Mouse (Mus musculus) forebrain, embryonic 12.5 days (tissue): ENCODE results near the gene Dctn3. TPM values are rescaled to one million over a fixed set of nuclear protein-coding genes. Genes with fewer than 3 reads are reported as not detected.

Experiments used
- ATAC-seq: fragments of 200-750 bp; cut with Nextera tagmentation; 2 replicates; pipeline ENCODE4 v1.8.0; 2017; ENCODE audit warnings: moderate TSS enrichment; ENCODE audit not compliant: low FRiP score
- H3K27ac ChIP-seq: fragments of 300-500 bp; sonication (generic); 2 replicates; pipeline ENCODE4 v1.5.1; 2016; ENCODE audit warnings: mild to moderate bottlenecking
- H3K27me3 ChIP-seq: fragments of 300-500 bp; sonication (generic); 2 replicates; pipeline ENCODE4 v1.6.1; 2016; ENCODE audit warnings: mild to moderate bottlenecking
- H3K36me3 ChIP-seq: fragments of 300-500 bp; sonication (generic); replicated peaks from 2 replicates; pipeline ENCODE4 v1.6.1; 2016; ENCODE audit warnings: mild to moderate bottlenecking
- H3K4me1 ChIP-seq: fragments of 300-500 bp; sonication (generic); 2 replicates; pipeline ENCODE4 v1.6.1; 2016
- H3K4me2 ChIP-seq: fragments of 300-500 bp; sonication (generic); 2 replicates; pipeline ENCODE4 v1.6.1; 2016; ENCODE audit warnings: mild to moderate bottlenecking, moderate library complexity
- H3K4me3 ChIP-seq: fragments of 300-500 bp; sonication (generic); replicated peaks from 2 replicates; pipeline ENCODE4 v1.5.1; 2016; ENCODE audit warnings: mild to moderate bottlenecking
- H3K9ac ChIP-seq: fragments of 300-500 bp; sonication (generic); 2 replicates; pipeline ENCODE4 v1.6.1; 2016; ENCODE audit warnings: mild to moderate bottlenecking
- H3K9me3 ChIP-seq: fragments of 300-500 bp; sonication (generic); 2 replicates; pipeline ENCODE4 v1.6.1; 2016
- WGBS: fragments of 180-500 bp; shearing (Covaris S2); methylation state at CpG from one replicate; pipeline ENCODE4 v1.1.7; 2016; 5-methylcytosine and 5-hydroxymethylcytosine counted together
- polyA plus RNA-seq: library from polyadenylated mRNA; unstranded; fragments of >200 nt; fragmentation: Nextera tagmentation; extraction: Ambion mirVana; gene quantifications from 2 replicates; pipeline ENCODE4 v1.2.1, GENCODE M21; 2016

Dctn3 gene
- polyA plus RNA-seq, 1 experiment from 2014 or later: 179 TPM

DNA sequence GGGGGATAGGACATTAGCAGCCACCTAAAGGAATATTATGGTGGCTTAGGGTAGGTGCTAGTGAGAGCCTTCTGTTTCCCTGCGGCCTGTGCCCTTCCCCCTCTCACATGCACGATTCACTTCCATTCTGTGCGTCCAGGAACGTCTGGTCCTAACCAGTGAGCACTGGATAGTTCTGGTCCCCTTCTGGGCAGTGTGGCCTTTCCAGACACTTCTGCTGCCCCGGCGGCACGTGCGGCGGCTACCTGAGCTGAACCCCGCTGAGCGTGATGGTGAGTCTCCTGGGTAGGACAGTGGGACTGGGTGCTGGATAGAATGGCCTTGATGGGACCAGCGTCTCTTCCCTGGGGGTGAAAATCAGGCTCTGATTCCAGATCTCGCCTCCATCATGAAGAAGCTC lies 34.4 kb upstream of the Dctn3 start:
- ATAC-seq: no peak
- H3K4me2 ChIP-seq: no peak overlapping the region
- no peak overlapping the region for H3K4me3 ChIP-seq
- no peaks in the 10 kb centered on the region for H3K9me3 ChIP-seq
- H3K27ac ChIP-seq: no peak overlapping the region
- peaks cover 40% of the 10 kb centered on the region for H3K4me1 ChIP-seq
- H3K9ac ChIP-seq: no peak overlapping the region
- WGBS: 90% methylated on average over 13 of the region's 13 CpGs
- H3K27me3 ChIP-seq: 0 out of 2 replicates have a peak, but pooled peaks cover 5% of the 10 kb centered on the region
- no peaks in the 10 kb centered on the region for H3K36me3 ChIP-seq

DNA sequence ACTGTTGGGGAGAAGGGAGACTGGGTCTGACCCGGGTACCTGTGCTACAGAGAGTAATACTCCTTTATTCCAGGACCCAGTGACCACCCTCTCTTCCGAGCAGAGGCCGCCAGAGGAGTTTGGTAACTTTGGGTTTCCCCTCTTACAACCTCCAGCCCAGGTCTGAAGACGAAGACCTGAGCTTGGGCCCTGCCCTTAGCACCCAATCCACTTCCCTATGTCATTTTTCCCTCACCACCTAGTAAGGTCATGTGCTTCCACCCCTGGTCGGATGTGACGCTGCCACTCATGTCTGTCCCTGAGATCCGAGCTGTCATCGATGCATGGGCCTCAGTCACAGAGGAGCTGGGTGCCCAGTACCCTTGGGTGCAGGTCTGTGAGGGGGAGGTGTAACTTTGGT lies 33.5 kb upstream of the Dctn3 start:
- Histone ChIP-seq H3K4me2 (peak overlapping the region; percentile 86), H3K4me3 (peak overlapping the region; percentile 65), H3K27ac (no peak overlapping the region), H3K9ac (peak overlapping the region; percentile 62), H3K27me3 (0 out of 2 replicates have a peak, but pooled peaks cover 10% of the 10 kb centered on the region), H3K4me1 (peaks cover 31% of the 10 kb centered on the region), H3K36me3 (no peaks in the 10 kb centered on the region), H3K9me3 (no peaks in the 10 kb centered on the region)
- WGBS: 77% methylated on average over 8 of the region's 8 CpGs
- ATAC-seq: no peak

DNA sequence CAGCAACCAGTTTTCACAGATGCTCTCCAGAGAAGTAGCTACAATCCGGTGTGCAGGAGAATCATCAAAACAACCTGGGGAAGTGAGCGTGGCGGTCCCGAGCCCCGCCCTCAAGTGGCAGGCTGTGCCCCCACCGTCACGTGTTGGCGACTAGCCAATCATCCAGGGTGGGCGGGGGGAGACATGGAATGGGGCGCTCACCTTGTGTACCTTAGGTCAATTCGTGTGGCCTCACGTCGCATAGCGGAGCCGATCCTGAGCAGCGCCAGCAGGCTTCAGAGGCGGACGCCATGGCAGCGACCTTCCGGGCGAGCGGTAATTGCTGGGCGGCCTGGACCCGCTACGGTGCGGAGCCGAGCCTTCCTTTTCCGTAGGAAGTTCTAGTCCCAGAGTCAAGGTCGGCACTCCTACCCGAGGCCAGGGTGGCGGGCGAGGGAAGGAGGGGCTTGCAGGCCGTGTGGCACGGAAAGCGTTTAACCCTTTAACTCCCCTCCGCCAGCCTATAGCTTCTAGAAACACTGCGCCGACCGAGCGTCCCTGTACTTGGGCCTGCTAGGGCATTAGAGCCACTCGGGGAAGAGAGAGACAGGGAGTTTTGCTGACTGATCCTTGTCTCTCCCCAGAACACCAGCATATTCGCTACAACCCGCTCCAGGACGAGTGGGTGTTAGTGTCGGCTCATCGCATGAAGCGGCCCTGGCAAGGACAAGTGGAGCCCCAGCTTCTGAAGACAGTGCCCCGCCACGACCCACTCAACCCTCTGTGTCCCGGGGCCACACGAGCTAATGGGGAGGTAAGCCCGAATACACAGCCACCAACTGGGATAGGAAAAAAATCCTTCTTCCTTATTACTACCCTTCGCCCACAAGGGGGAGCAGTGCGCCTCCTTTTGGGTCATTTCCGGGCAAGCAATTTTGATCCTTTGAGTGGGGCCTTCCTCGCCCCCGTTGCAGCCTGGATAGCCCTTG lies 32.7 kb upstream of the Dctn3 start, which contains the start of gene Sigmar1:
Sigmar1 (minus strand) TSS at position 820 of the 968 bp plus-strand sequence.
- peaks cover 23% of the 10 kb centered on the region for H3K4me1 ChIP-seq
- H3K27me3 ChIP-seq: 0 out of 2 replicates have a peak, but pooled peaks cover 12% of the 10 kb centered on the region
- peak within 1 kb of the TSS; percentile 77 for H3K27ac ChIP-seq
- WGBS: under 1% methylated on average over 57 of the region's 57 CpGs
- H3K9ac ChIP-seq: peak within 1 kb of the TSS; percentile 62
- H3K4me2 ChIP-seq: peak within 1 kb of the TSS; percentile 86
- peak; percentile 72 for ATAC-seq
- no peaks in the 10 kb centered on the region for H3K9me3 ChIP-seq
- no peaks in the 10 kb centered on the region for H3K36me3 ChIP-seq
- peak within 1 kb of the TSS; percentile 65 for H3K4me3 ChIP-seq

DNA sequence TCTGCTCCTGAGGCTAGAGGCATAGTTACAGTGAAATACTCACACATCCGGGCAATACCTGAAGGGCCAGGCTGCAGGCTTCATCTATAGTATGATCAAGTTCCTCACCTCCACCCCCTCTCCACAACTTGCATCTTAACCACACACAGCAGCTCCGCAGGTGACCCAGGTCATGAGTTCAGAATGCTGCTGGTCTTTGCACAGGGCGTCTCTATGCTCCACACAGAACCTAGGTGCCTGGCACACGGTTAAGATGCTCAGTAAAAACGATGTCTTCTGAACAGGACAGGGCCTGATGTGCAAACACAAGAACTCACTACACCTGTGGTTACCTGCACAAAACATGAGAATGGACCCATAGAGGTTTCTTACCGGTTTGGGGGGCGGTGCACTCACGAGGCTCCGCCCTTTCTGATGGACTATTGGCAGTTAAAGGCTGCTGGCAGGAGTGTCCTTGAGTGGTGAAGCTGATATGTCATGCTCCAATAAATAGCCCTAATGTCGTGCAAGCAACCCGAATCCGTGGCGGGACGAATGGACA lies 31.9 kb upstream of the Dctn3 start, which contains the start of gene Galt:
Galt (plus strand) TSS at position 432 of the 541 bp plus-strand sequence.
- H3K9me3 ChIP-seq: no peaks in the 10 kb centered on the region
- peak within 1 kb of the TSS; percentile 86 for H3K4me2 ChIP-seq
- H3K27ac ChIP-seq: peak within 1 kb of the TSS; percentile 77
- no peaks in the 10 kb centered on the region for H3K36me3 ChIP-seq
- H3K4me3 ChIP-seq: peak within 1 kb of the TSS; percentile 65
- H3K4me1 ChIP-seq: peaks cover 15% of the 10 kb centered on the region
- ATAC-seq: peak; percentile 37
- 14% methylated on average over 14 of the region's 14 CpGs for WGBS
- H3K9ac ChIP-seq: peak within 1 kb of the TSS; percentile 62
- 0 out of 2 replicates have a peak, but pooled peaks cover 12% of the 10 kb centered on the region for H3K27me3 ChIP-seq

DNA sequence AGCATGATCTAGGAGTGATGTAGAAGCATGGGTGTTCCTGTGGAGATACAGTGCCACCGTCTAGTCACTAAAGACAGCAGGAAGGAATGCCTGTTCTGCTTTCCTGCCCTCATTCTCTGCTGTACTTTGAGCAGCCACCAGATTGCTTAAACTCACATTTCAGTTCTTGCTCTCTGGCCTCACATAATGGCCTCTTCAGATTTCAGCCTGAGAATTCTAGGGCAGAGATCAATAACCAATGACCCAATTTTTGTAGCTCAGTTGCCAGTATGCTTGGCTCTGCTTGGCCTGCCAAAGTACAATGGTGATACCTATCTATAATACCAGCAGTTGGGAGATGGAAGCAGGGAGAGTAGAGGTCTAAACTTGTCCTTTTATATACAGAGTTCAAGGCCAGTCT lies 22.1 kb upstream of the Dctn3 start:
- ATAC-seq: no peak
- Histone ChIP-seq H3K4me2 (no peak overlapping the region), H3K9ac (no peak overlapping the region), H3K27me3 (no peaks in the 10 kb centered on the region), H3K9me3 (peaks cover 17% of the 10 kb centered on the region), H3K36me3 (no peaks in the 10 kb centered on the region), H3K4me3 (no peak overlapping the region), H3K4me1 (peaks cover 13% of the 10 kb centered on the region), H3K27ac (no peak overlapping the region)
- WGBS: 93% methylated on average over 1 of the region's 1 CpGs

DNA sequence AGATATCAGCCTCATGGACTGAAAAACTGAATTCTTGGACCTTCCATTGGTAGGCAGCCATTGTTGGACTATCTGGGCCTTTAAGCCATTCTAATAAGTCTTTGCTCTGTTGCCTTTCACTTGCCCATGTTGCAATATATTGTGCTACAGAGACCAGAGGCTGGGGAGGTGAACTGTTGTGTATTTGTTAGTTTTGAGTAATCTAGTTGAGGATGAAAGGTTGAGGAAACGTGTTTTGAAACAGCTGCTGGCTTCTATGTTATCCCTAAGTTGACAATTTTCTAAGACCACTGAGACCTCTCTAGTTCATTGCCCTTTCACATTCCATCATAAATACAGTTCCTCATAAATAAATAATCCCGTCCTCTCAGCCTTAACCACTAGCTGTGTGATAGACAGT lies 21.2 kb upstream of the Dctn3 start:
- peaks cover 17% of the 10 kb centered on the region for H3K9me3 ChIP-seq
- ATAC-seq: no peak
- WGBS: 75% methylated on average over 2 of the region's 2 CpGs

DNA sequence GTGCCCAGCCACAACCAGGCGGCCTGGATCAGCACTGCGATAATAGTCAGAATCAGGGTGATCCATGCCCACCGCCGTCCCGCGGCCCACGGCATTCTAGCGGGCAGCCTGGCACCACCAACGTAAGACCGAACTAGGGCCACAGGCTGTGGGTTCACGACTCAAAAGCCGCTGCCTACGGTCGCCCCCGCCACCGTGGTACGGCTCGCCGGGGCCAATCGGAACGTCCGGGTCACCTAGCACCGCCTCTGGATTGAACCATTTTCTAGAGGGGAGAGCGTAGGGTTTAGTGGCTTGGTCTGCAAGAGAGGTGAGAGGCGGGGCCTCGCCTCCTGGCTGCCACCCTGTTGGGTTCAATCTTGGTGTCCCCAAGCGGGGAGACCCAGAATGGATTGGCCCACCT lies 18.2 kb upstream of the Dctn3 start:
- peak overlapping the region; percentile 91 for H3K4me2 ChIP-seq
- H3K27ac ChIP-seq: peak overlapping the region; percentile 84
- peak overlapping the region; percentile 73 for H3K4me3 ChIP-seq
- H3K9ac ChIP-seq: peak overlapping the region; percentile 79
- peaks cover 12% of the 10 kb centered on the region for H3K36me3 ChIP-seq
- H3K9me3 ChIP-seq: peaks cover 8% of the 10 kb centered on the region
- H3K4me1 ChIP-seq: peaks cover 27% of the 10 kb centered on the region
- under 1% methylated on average over 27 of the region's 27 CpGs for WGBS
- ATAC-seq: peak; percentile 96
- no peaks in the 10 kb centered on the region for H3K27me3 ChIP-seq

More for the DNA sequence above, 21.2 kb upstream of the Dctn3 start:
- Histone ChIP-seq H3K4me3 (no peak overlapping the region), H3K27me3 (no peaks in the 10 kb centered on the region), H3K9ac (no peak overlapping the region), H3K27ac (no peak overlapping the region), H3K4me1 (peaks cover 21% of the 10 kb centered on the region), H3K4me2 (no peak overlapping the region), H3K36me3 (peaks cover 2% of the 10 kb centered on the region)

DNA sequence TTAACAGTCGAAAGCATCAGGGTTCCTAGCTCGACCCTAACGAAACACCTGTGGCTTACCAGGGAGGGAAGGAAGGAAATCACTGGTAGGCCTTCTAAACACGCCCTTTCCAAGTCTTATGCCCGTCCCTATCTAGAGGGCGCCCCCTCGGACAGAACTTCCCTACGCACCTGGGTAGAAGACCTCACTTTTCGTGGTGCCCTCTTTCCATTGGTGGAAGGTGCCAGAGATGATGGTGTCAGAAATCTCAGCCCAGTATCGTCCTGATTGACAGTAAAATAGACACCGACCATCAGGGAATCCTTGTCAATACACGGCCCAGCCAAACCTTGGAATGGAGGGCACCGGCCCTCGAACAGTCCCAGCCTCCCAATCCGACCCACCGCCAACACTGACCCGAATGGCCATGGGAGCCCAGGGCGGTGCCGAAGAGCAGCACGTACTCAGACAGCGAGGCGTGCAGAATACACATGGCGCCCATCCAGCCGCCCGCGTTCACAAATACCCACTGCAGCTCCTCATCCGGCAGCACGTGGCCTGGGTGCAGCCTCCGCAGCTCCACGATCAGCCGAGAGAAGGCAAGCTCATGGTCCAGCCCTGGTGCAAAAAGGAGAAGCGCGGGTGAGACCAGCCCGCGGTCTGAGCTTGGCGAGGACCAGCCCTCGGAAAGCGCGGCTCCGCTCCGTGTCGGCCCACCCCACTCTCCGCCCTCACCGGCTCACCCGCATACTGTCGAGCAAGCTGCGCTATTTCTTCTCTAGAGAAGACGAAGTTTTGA lies 17.6 kb upstream of the Dctn3 start:
- H3K4me2 ChIP-seq: peak overlapping the region; percentile 91
- H3K36me3 ChIP-seq: peaks cover 12% of the 10 kb centered on the region
- peak overlapping the region; percentile 84 for H3K27ac ChIP-seq
- peaks cover 2% of the 10 kb centered on the region; the same call in 1 of the 2 replicates for H3K9me3 ChIP-seq
- under 1% methylated on average over 48 of the region's 48 CpGs for WGBS
- peak overlapping the region; percentile 73 for H3K4me3 ChIP-seq
- ATAC-seq: peak; percentile 77
- H3K27me3 ChIP-seq: no peaks in the 10 kb centered on the region
- H3K9ac ChIP-seq: peak overlapping the region; percentile 79
- H3K4me1 ChIP-seq: peaks cover 27% of the 10 kb centered on the region

DNA sequence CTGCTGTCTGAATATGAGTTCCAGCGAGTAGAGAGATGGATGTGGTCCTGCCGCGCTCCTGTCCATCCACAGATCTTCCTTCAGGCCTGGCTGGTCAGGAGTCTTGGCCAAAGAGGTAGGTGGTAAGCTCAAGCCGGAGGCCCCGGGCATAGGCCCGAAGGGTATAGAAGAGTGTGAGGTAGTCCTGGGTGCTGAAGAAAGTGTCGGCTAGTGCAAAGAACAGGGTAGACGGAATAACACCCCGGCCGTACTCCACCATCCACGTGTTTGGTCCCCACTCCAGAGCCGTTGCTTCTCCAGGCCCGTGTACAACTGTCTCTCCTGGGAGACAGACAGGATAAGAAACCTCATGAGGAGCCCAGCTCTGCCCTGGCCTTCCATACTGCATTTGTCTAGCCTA lies 16.3 kb upstream of the Dctn3 start:
- 92% methylated on average over 13 of the region's 13 CpGs for WGBS
- no peak overlapping the region for H3K27ac ChIP-seq
- H3K27me3 ChIP-seq: no peaks in the 10 kb centered on the region
- no peak overlapping the region; the same call in 1 of the 2 replicates for H3K4me2 ChIP-seq
- H3K9me3 ChIP-seq: no peaks in the 10 kb centered on the region
- no peak for ATAC-seq
- peaks cover 27% of the 10 kb centered on the region for H3K4me1 ChIP-seq
- peaks cover 12% of the 10 kb centered on the region for H3K36me3 ChIP-seq
- H3K9ac ChIP-seq: no peak overlapping the region
- H3K4me3 ChIP-seq: no peak overlapping the region

DNA sequence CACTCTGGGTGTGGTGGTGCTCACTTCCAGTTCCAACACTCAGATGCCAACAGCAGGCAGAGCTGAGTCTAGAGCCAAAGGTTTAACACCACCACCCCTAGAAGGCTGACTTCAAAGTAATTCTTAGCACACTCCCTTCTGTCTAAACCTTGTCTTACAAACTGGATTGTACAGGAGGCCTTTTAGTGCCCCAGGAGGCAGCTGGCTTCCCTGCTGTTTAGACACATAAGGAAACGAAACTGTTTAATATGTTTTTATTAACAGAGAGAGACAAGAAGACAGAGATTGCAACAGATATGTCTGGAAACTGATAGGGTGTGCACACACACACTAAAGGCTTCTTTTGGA lies 15.3 kb upstream of the Dctn3 start:
- Histone ChIP-seq H3K4me3 (no peak overlapping the region), H3K36me3 (peaks cover 12% of the 10 kb centered on the region), H3K9me3 (no peaks in the 10 kb centered on the region), H3K9ac (no peak overlapping the region), H3K4me2 (no peak overlapping the region), H3K27ac (no peak overlapping the region), H3K4me1 (peaks cover 27% of the 10 kb centered on the region), H3K27me3 (peaks cover 10% of the 10 kb centered on the region)
- no peak for ATAC-seq
- WGBS: 53% methylated on average over 1 of the region's 1 CpGs

DNA sequence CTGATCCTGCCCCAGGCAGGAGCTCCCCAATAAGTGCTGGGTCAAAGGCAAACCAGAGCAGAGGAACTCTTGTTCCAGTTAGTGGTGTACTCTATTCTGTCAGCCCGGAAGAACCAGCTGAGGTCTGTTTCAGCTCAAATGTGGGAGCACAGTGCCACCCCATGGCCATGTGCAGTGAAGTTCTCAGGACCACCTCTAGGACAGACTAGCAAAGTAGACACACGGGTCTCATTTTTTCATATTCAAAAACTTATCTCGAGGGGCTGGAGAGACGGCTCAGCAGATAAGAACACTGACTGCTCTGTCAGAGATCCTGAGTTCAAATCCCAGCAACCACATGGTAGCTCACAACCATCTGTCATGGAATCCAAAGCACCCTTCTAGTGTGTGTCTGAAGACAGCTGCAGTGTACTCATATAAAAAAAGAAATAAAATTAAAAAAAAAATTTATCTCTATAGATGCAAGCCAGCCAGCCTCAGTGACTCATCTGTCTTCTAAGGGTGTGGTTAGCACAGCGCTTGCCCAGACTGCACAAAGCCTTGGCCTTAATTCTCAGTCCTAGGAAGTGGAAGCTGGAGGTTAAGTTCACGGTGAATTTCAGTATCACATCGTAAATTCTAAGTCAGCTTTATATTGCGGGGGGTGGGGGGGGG lies 14.8 kb upstream of the Dctn3 start:
- no peaks in the 10 kb centered on the region for H3K9me3 ChIP-seq
- no peak overlapping the region for H3K9ac ChIP-seq
- H3K27ac ChIP-seq: no peak overlapping the region
- ATAC-seq: peak; percentile 54
- H3K4me3 ChIP-seq: no peak overlapping the region
- H3K27me3 ChIP-seq: peaks cover 15% of the 10 kb centered on the region
- peaks cover 12% of the 10 kb centered on the region for H3K36me3 ChIP-seq
- peaks cover 27% of the 10 kb centered on the region for H3K4me1 ChIP-seq
- 53% methylated on average over 8 of the region's 8 CpGs for WGBS
- no peak overlapping the region for H3K4me2 ChIP-seq
